Mouse (Mus musculus) intestine, embryonic 14.5 days (tissue): Measurements from ENCODE around the gene Tmbim4. TPM values are rescaled to one million over a fixed set of nuclear protein-coding genes. Genes with fewer than 3 reads are reported as not detected.

ENCODE experiments used
- ATAC-seq: fragments of 200-750 bp; cut with Nextera tagmentation; replicated peaks from 2 replicates; pipeline ENCODE4 v1.8.0; 2017; ENCODE audit warnings: low read depth, moderate number of reproducible peaks, moderate TSS enrichment, moderate library complexity; ENCODE audit not compliant: low FRiP score, low TSS enrichment
- DNase-seq: peaks from one replicate; pipeline ENCODE4 v3.0.0-alpha.2; 2018; ENCODE audit warnings: low spot score
- H3K27ac ChIP-seq: fragments of 300-500 bp; sonication (generic); 2 replicates; pipeline ENCODE4 v1.5.1; 2014; ENCODE audit warnings: low read depth, mild to moderate bottlenecking, control low read depth
- H3K27me3 ChIP-seq: fragments of 300-500 bp; sonication (generic); replicated peaks from 2 replicates; pipeline ENCODE4 v1.6.1; 2014; ENCODE audit warnings: low read length, control low read depth; ENCODE audit not compliant: control insufficient read depth, insufficient read depth
- H3K36me3 ChIP-seq: fragments of 300-500 bp; sonication (generic); 2 replicates; pipeline ENCODE4 v1.6.1; 2014; ENCODE audit warnings: low read length, control low read depth; ENCODE audit not compliant: control insufficient read depth, insufficient read depth
- H3K4me1 ChIP-seq: fragments of 300-500 bp; sonication (generic); replicated peaks from 2 replicates; pipeline ENCODE4 v1.6.1; 2014; ENCODE audit warnings: low read length, control low read depth, mixed read lengths; ENCODE audit not compliant: control insufficient read depth, insufficient read depth
- H3K4me2 ChIP-seq: fragments of 300-500 bp; sonication (generic); 2 replicates; pipeline ENCODE4 v1.6.1; 2014; ENCODE audit warnings: low read length
- H3K4me3 ChIP-seq: fragments of 300-500 bp; sonication (generic); 2 replicates; pipeline ENCODE4 v1.5.1; 2014; ENCODE audit warnings: low read depth, low read length, control low read depth, mixed read lengths
- H3K9ac ChIP-seq: fragments of 300-500 bp; sonication (generic); 2 replicates; pipeline ENCODE4 v1.6.1; 2014; ENCODE audit warnings: mild to moderate bottlenecking, low read length
- H3K9me3 ChIP-seq: fragments of 300-500 bp; sonication (generic); 2 replicates; pipeline ENCODE4 v1.6.1; 2016; ENCODE audit warnings: low read length, control low read depth; ENCODE audit not compliant: control insufficient read depth
- WGBS: fragments of 180-500 bp; shearing (Covaris S2); extraction: QIAGEN DNeasy Blood & Tissue Kit; methylation state at CpG from one replicate; pipeline ENCODE4 v1.1.7; 2014; 5-methylcytosine and 5-hydroxymethylcytosine counted together
- polyA plus RNA-seq: library from polyadenylated mRNA; unstranded; fragments of >200 nt; fragmentation: Nextera tagmentation; extraction: Ambion mirVana; gene quantifications from 2 replicates; pipeline ENCODE4 v1.2.1, GENCODE M21; 2014

The Tmbim4 gene
- polyA plus RNA-seq, 1 experiment from 2014 or later = 104 TPM

- Histone ChIP-seq H3K36me3 (no peaks in the 10 kb centered on the region), H3K4me2 (no peak overlapping the region), H3K4me1 (no peaks in the 10 kb centered on the region), H3K27ac (no peak overlapping the region), H3K9ac (no peak overlapping the region), H3K4me3 (no peak overlapping the region), H3K27me3 (no peaks in the 10 kb centered on the region), H3K9me3 (no peaks in the 10 kb centered on the region)
- DNase-seq (no peak), ATAC-seq (peak; percentile 60; the same call in 1 of the 2 replicates)
- WGBS = 61% methylated on average over 1 of the region's 1 CpGs
Observed at GRCm38 (mm10) chr10:120168070-120168469, 33.3 kb upstream of the Tmbim4 start.

- ATAC-seq (no peak), DNase-seq (no peak)
- H3K36me3 ChIP-seq = no peaks in the 10 kb centered on the region
- H3K9ac ChIP-seq = no peak overlapping the region
- no peaks in the 10 kb centered on the region for H3K4me1 ChIP-seq
- WGBS = 57% methylated on average over 10 of the region's 10 CpGs
- no peaks in the 10 kb centered on the region for H3K27me3 ChIP-seq
- H3K4me2 ChIP-seq = no peak overlapping the region
- H3K4me3 ChIP-seq = no peak overlapping the region
- H3K9me3 ChIP-seq = no peaks in the 10 kb centered on the region
- no peak overlapping the region for H3K27ac ChIP-seq
Observed at GRCm38 (mm10) chr10:120169064-120169463, 32.3 kb upstream of the Tmbim4 start.

- Histone ChIP-seq H3K9me3 (no peaks in the 10 kb centered on the region), H3K9ac (no peak overlapping the region), H3K27ac (no peak overlapping the region), H3K4me3 (no peak overlapping the region), H3K27me3 (no peaks in the 10 kb centered on the region), H3K4me2 (no peak overlapping the region), H3K4me1 (no peaks in the 10 kb centered on the region), H3K36me3 (no peaks in the 10 kb centered on the region)
- no peak for DNase-seq
- ATAC-seq = no peak
- WGBS = 83% methylated on average over 5 of the region's 5 CpGs
Observed at GRCm38 (mm10) chr10:120169841-120170240, 31.5 kb upstream of the Tmbim4 start.

GRCm38 (mm10) chr10:120170277-120170676 is 31.1 kb upstream of the Tmbim4 start:
- Histone ChIP-seq H3K9ac (no peak overlapping the region), H3K4me1 (no peaks in the 10 kb centered on the region), H3K4me2 (no peak overlapping the region), H3K9me3 (no peaks in the 10 kb centered on the region), H3K36me3 (no peaks in the 10 kb centered on the region), H3K27ac (no peak overlapping the region), H3K27me3 (no peaks in the 10 kb centered on the region), H3K4me3 (no peak overlapping the region)
- ATAC-seq (no peak), DNase-seq (no peak)
- WGBS = 76% methylated on average over 4 of the region's 4 CpGs

- no peak for ATAC-seq
- Histone ChIP-seq H3K4me2 (no peak overlapping the region), H3K4me1 (no peaks in the 10 kb centered on the region), H3K9me3 (no peaks in the 10 kb centered on the region), H3K9ac (no peak overlapping the region), H3K27ac (no peak overlapping the region), H3K36me3 (no peaks in the 10 kb centered on the region), H3K27me3 (no peaks in the 10 kb centered on the region), H3K4me3 (no peak overlapping the region)
- 49% methylated on average over 5 of the region's 5 CpGs for WGBS
- DNase-seq = no peak
Observed at GRCm38 (mm10) chr10:120171340-120171739, 30.1 kb upstream of the Tmbim4 start.

- WGBS = 87% methylated on average over 15 of the region's 15 CpGs
- ATAC-seq (no peak), DNase-seq (no peak)
- H3K27ac ChIP-seq = no peak overlapping the region
- H3K36me3 ChIP-seq = no peaks in the 10 kb centered on the region
- no peak overlapping the region for H3K4me3 ChIP-seq
- H3K4me2 ChIP-seq = no peak overlapping the region
- no peaks in the 10 kb centered on the region for H3K9me3 ChIP-seq
- H3K9ac ChIP-seq = no peak overlapping the region
- no peaks in the 10 kb centered on the region for H3K27me3 ChIP-seq
- no peaks in the 10 kb centered on the region for H3K4me1 ChIP-seq
Observed at GRCm38 (mm10) chr10:120174192-120174705, 27.1 kb upstream of the Tmbim4 start.

GRCm38 (mm10) chr10:120182887-120183286 is 18.5 kb upstream of the Tmbim4 start:
- no peak overlapping the region for H3K27ac ChIP-seq
- H3K36me3 ChIP-seq = no peaks in the 10 kb centered on the region
- DNase-seq = no peak
- no peak for ATAC-seq
- no peaks in the 10 kb centered on the region for H3K4me1 ChIP-seq
- no peaks in the 10 kb centered on the region for H3K9me3 ChIP-seq
- H3K27me3 ChIP-seq = no peaks in the 10 kb centered on the region
- WGBS = 95% methylated on average over 1 of the region's 1 CpGs
- H3K4me3 ChIP-seq = no peak overlapping the region
- H3K4me2 ChIP-seq = no peak overlapping the region
- H3K9ac ChIP-seq = no peak overlapping the region

- Histone ChIP-seq H3K4me3 (no peak overlapping the region), H3K4me1 (no peaks in the 10 kb centered on the region), H3K27me3 (no peaks in the 10 kb centered on the region), H3K36me3 (no peaks in the 10 kb centered on the region), H3K27ac (no peak overlapping the region), H3K9ac (no peak overlapping the region), H3K9me3 (no peaks in the 10 kb centered on the region), H3K4me2 (no peak overlapping the region)
- ATAC-seq (no peak), DNase-seq (no peak)
- WGBS = 90% methylated on average over 2 of the region's 2 CpGs
Observed at GRCm38 (mm10) chr10:120183342-120183741, 18.0 kb upstream of the Tmbim4 start.

GRCm38 (mm10) chr10:120188513-120188912 is 12.9 kb upstream of the Tmbim4 start:
- Histone ChIP-seq H3K36me3 (no peaks in the 10 kb centered on the region), H3K9me3 (no peaks in the 10 kb centered on the region), H3K4me1 (no peaks in the 10 kb centered on the region), H3K27ac (no peak overlapping the region), H3K4me2 (no peak overlapping the region), H3K4me3 (no peak overlapping the region), H3K9ac (no peak overlapping the region), H3K27me3 (no peaks in the 10 kb centered on the region)
- WGBS = 50% methylated on average over 2 of the region's 2 CpGs
- DNase-seq (no peak), ATAC-seq (no peak)
